Mouse (Mus musculus) spleen, postnatal 10 days (tissue): ENCODE data around the gene Tmem210.
A peak's percentile ranks its signal among the peaks of the same experiment; 100 is the strongest.

ENCODE experiments used
- DNase-seq, 2 experiments: peaks; one replicate each; pipeline ENCODE4 v3.0.0; 2021 to 2022; ENCODE audit warnings: low spot score in 2 of 2

Gene Tmem210

GRCm38 (mm10) chr2:25293706-25294105 is 5.8 kb downstream of the Tmem210 start:
- DNase-seq: no peak

DNA sequence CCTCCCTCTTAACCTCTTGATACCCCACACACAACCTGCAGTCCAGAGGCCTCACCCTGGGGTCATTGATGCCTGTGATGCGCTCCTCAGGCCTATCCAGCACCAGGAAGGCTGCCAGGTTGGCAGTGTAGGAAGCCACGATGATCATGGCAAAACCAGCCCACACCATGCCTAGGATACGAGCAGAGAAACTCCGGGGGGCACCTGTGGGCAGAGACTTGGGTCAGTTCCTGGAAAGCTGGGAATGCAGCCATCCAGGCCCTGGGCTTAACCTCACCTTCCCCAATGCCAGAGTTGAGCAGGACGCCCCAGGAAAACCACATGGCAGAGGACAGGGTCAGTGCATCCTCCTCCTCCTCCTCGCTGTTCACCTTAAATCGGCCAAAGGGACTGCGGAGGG is 9.1 kb downstream of the Tmem210 start:
- no peak for DNase-seq

- DNase-seq: no peak
Measured at GRCm38 (mm10) chr2:25298046-25298445, 10.1 kb downstream of the Tmem210 start.

GRCm38 (mm10) chr2:25303452-25303851 is 15.5 kb downstream of the Tmem210 start:
- no peak for DNase-seq

GRCm38 (mm10) chr2:25303931-25304656 is 16.1 kb downstream of the Tmem210 start:
- DNase-seq: no peak

GRCm38 (mm10) chr2:25304657-25305541 is 17.0 kb downstream of the Tmem210 start:
- DNase-seq: no peak

GRCm38 (mm10) chr2:25305587-25306359 is 17.8 kb downstream of the Tmem210 start:
- no peak for DNase-seq

DNA sequence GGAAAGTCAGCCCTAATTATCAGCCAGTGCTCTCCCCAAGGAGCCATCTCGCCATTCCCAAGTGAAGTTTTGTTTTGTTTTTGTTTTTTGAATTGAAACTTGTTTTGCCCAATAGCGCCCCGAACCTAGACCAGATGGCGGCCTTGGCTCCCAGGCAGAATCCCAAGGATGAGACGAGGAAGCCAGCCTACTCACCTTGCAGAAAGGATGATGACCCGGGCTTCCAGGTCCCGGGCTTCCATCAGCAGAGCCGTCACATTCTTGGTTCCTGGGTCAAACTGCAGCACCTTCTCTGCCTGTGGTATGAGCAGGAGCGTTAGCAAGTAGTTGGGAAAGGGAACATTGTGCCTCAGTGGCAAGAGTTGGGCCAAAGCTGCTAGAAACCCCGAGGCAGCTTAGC is 22.2 kb downstream of the Tmem210 start:
- DNase-seq: no peak

GRCm38 (mm10) chr2:25310969-25311368 is 23.0 kb downstream of the Tmem210 start:
- no peak for DNase-seq

DNA sequence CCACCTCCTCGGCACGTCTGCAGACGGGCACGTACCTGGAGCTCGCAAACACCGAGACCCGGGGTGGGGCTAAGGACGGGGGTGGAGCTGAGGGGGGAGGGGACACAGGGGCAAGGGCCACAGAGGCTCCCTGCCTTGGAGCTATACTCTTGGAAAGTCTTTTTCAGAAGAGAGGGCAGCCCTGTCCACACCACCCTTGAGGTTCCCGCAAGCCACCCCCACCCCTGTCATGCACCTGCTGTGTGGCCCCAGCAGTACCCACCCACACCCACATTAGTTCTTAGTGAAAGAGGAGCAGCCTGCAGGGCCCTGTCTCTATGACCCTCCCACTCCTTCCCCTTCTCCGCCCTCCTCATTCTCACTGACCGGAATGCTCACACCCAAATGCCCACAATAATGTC is 23.5 kb downstream of the Tmem210 start:
- DNase-seq: no peak

DNA sequence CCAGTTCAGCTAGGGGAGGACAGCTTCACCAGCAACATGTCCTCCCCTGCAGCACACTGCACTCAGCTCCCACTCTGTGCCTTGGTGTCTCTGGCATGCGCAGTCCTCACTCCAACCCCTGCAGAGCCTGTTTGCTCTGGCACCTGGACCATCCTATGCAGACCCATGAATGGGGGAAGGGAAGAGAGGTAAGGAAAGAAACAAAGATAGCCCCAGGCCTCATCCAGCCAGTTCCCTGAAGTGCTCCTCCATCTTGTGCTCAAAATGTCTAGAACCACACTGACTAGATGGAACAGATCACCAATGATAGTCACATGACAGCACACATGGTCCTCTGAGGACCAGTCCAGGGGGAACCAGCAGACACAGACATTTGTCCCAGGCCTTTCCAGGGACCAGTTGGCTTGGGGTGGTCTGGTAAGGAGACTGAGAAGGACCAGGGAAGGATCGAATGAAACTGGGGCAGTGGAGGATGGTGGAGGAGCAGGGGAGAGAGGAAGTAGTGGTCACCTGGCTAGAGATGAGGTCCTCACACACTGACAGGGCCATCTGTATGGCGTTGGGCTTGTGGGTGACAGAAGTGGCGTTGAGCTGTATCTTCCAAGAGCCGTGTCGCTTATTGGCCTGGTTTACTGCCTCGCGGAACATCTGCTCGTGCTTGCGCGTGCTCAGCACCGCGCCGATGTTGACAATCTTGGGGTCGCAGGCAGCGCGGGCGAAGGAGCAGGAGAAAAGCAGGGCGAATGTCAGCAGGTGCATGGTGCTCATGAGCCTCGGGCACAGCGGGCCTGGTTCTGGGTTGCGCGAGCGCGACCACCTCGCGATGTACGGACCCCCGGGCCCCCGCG is 30.4 kb downstream of the Tmem210 start:
- DNase-seq: no peak

DNA sequence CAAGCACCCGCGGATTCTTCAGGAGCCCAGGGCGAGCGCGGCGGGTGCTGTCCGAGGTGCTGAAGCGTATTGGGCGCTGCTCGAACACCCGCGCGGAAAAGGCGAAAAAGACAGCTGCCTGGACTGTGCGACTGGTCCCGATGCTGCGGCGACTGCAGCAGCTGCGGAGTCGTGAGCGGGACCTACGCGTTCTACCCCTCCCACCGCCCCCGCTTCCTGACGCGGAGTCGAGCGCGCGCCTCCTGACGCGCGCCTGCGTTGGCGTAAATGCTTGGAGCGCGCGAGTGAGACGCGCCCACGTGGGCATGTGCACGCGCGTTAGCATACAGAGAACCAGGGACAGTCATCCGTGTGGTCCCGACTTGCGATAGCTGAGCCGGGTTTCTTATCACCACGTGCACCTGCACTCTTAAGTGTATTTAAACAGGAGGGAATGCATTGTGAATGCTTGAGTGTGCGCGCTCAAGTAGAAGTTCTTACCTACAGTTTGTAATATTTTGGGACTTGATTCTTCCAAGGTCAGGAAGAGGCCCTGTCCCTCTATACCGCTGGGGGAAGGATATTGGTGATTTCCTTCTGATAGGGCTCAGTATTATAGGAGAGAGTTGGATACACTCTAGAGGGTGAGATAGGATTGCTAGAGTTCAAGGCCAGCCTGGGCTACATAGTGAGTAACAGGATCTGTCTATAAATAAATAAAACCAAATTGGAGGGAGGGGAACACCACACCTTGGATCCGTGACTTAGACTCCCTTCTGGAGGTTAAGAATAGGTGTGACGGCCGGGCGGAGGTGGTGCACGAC is 31.2 kb downstream of the Tmem210 start, which contains the start of gene Grin1:
Gene Grin1 (minus strand): TSS at position 217 of the 803 bp plus-strand sequence.
- peak; percentile 37 to 82 for DNase-seq

- no peak for DNase-seq
Measured at GRCm38 (mm10) chr2:25320084-25320483, 32.1 kb downstream of the Tmem210 start.

GRCm38 (mm10) chr2:25326036-25326435 is 38.1 kb downstream of the Tmem210 start:
- DNase-seq: no peak

GRCm38 (mm10) chr2:25328440-25328839 is 40.5 kb downstream of the Tmem210 start:
- DNase-seq: peak in 1 of 2 experiments; percentile 46

GRCm38 (mm10) chr2:25331470-25331869 is 43.5 kb downstream of the Tmem210 start:
- DNase-seq: no peak

DNA sequence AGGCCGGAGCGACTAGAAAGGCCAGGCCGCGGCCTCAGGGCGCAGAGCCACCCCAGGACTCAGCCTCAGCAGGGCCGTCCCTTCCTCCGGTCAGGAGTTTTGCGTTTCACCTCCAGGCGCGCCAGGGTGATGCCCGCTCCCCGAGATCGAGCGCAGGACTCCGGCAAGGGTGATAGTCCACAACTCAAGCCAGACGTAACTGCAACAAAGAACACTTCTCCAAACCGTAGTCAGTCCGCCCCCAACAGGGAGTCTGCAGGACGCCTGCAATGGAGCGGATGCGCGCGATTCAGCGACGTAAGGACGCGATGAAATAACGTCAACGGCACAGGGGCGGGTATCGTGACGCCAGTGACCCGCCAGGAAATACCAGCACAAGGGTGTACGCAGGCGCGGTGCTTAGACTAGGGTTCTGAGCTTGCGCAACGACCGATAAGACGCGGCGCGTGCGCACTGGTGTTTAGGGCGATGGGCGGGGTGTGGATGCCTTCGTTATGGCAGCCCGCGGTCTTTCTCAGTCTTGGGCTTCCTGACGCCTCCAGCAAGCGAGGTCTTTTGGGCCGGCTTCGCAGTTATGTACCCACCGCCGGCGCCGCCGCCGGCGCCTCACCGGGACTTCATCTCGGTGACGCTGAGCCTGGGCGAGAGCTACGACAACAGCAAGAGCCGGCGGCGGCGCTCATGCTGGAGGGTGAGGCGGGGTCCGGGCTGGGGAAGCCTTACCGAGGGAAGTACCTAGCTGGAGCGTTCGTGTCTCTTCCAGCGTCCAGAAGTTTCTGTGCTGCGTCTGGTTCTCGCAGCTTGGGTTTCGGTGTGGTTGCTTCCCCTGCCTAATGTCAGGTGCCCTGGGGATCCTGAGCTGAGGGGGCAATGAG is 44.6 kb downstream of the Tmem210 start, which contains the start of gene Man1b1:
Gene Man1b1 (plus strand): TSS at position 53 of the 875 bp plus-strand sequence.
- DNase-seq: peak; percentile 99 to 100

GRCm38 (mm10) chr2:25333569-25333968 is 45.6 kb downstream of the Tmem210 start:
- no peak for DNase-seq

DNA sequence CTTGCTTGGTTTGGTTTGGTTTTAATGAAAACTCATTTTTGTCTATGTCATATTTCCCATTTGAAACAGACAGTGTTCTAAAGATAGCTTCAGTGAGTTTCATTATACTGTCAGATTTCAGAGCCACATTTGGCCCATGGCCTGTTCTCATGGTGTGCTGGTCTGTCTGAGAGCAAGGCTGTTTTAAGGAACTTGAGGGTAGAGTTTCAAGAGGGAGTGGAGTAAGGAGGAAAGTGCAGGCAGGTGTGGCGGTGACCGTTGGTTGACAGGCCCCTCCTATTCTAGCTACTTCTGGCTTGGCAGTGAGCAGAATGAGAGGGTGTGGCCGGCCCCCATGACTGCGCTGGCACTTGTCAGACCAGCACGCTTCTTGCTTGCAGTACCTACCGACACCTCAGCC is 50.4 kb downstream of the Tmem210 start:
- DNase-seq: no peak
